Mouse (Mus musculus): ENCODE results near the gene Anapc11.

Gene Anapc11

GRCm38 (mm10) chr11:120654741-120655140, 56.5 kb downstream of the Anapc11 start:
- DNase-seq (ENCODE audit: low spot score in 2 of 2): no peak

DNA sequence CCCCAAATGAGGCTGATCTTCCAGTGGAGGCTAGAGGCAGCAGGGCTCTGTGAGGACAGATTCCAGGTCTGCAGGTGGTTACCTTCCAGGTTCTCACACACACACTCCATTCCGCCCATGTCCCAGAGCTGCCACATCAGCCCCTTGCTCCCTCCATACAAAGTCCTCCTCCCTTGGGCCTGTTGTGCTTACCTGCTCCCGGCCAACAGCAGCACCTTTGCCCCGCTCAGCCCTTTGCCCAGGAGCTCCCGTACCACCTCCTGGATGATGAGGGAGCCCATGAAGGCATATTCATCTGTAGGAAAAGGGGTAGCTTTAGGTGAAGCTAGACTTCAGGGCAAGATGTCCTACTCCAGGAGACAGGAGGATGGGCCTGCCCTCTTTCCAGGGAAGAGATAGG, 59.1 kb downstream of the Anapc11 start:
- peak in 1 of 2 experiments; percentile 12 for DNase-seq (ENCODE audit: low spot score in 2 of 2)
